Mouse (Mus musculus): ENCODE measurements around the gene Mpst. TPM values are rescaled to one million over a fixed set of nuclear protein-coding genes. Genes with fewer than 3 reads are reported as not detected.

The Mpst gene
- polyA plus RNA-seq, 1 experiment from 2014 or later = 3.0 TPM

GRCm38 (mm10) chr15:78428391-78429138 is 22.3 kb downstream of the Mpst start, which contains the start of gene Kctd17:
TSS of gene Kctd17 (plus strand) at chr15:78428564.
- peaks cover 33% of the 10 kb centered on the region for H3K36me3 ChIP-seq
- under 1% methylated on average over 52 of the region's 52 CpGs for WGBS
- H3K9me3 ChIP-seq = no peaks in the 10 kb centered on the region
- peak; percentile 82 for ATAC-seq (ENCODE audit: insufficient number of reproducible peaks, insufficient read depth, low FRiP score, low TSS enrichment, low read depth)
- H3K4me3 ChIP-seq (replicated peaks) = peak within 1 kb of the TSS; percentile 65
- H3K27me3 ChIP-seq = peaks cover 27% of the 10 kb centered on the region
- H3K4me1 ChIP-seq (replicated peaks) = peaks cover 20% of the 10 kb centered on the region
- H3K4me2 ChIP-seq = peak within 1 kb of the TSS; percentile 85
- peak within 1 kb of the TSS; percentile 50 for H3K27ac ChIP-seq
- H3K9ac ChIP-seq (replicated peaks) = peak within 1 kb of the TSS; percentile 76

DNA sequence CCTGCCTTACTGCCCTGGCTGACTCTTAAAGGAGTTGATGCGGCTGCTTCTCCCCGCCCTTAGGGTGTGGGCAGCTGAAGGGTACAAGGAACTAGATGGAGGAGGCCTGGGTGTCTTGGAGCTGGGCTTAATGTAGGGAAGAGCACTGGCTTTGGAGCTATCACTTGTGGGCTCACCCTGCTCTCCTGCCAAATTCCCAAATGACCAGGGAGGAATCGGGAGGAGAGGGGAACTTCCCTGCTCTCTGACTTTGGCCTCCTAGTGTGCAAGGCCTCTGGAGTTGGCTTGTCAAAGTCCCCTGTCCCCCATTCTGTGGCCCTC is 22.9 kb downstream of the Mpst start:
- peaks cover 39% of the 10 kb centered on the region for H3K36me3 ChIP-seq
- H3K9me3 ChIP-seq = no peaks in the 10 kb centered on the region
- H3K4me1 ChIP-seq (replicated peaks) = peaks cover 20% of the 10 kb centered on the region
- H3K4me2 ChIP-seq = peak overlapping the region; percentile 85
- ATAC-seq (ENCODE audit: insufficient number of reproducible peaks, insufficient read depth, low FRiP score, low TSS enrichment, low read depth) = no peak
- H3K4me3 ChIP-seq (replicated peaks) = peak overlapping the region; percentile 65
- peak overlapping the region; percentile 76 for H3K9ac ChIP-seq (replicated peaks)
- peaks cover 25% of the 10 kb centered on the region for H3K27me3 ChIP-seq
- WGBS = 3% methylated on average over 3 of the region's 3 CpGs
- peak overlapping the region; percentile 50 for H3K27ac ChIP-seq

- H3K9me3 ChIP-seq = no peaks in the 10 kb centered on the region
- ATAC-seq (ENCODE audit: insufficient number of reproducible peaks, insufficient read depth, low FRiP score, low TSS enrichment, low read depth) = no peak
- 0 out of 2 replicates have a peak overlapping the region, but pooled peaks have one; percentile 35 for H3K27ac ChIP-seq
- peaks cover 46% of the 10 kb centered on the region for H3K36me3 ChIP-seq
- 73% methylated on average over 13 of the region's 13 CpGs for WGBS
- peak overlapping the region; percentile 85 for H3K4me2 ChIP-seq
- H3K4me1 ChIP-seq (replicated peaks) = peaks cover 20% of the 10 kb centered on the region
- peaks cover 17% of the 10 kb centered on the region for H3K27me3 ChIP-seq
- peak overlapping the region; percentile 65; the same call in 1 of the 2 replicates for H3K4me3 ChIP-seq (replicated peaks)
- H3K9ac ChIP-seq (replicated peaks) = no peak overlapping the region
Observed at GRCm38 (mm10) chr15:78429871-78430622, 23.8 kb downstream of the Mpst start.

GRCm38 (mm10) chr15:78430874-78431273 is 24.7 kb downstream of the Mpst start:
- peaks cover 55% of the 10 kb centered on the region for H3K36me3 ChIP-seq

DNA sequence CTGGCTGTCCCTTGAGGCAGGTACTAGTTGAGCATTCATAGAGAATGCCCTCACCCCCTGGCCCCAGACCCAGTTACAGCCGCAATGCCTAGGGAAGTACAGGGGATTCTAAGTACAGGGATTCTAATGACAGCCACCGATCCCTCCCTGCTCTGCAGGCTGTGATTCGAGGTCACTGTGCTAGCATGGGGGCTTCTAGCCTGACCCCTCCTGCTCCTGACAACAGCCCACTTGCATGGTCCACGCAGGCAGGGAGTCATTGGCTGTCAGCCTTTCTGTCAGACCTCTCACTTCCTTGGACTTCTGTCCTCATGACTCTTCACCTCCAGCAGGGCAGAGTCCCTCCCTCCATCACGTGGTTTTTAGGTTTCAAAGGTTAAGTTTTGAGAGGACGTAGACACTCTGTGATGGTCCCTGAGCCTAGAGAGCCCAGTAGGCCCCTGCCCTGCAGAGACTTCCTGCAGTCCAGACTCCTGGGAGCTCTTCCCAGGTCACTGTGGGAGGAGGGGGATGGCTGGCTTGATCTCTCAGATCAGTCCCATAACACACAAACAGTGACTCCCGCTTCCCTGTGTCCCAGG is 25.4 kb downstream of the Mpst start:
- H3K36me3 ChIP-seq = peaks cover 60% of the 10 kb centered on the region
- H3K9ac ChIP-seq (replicated peaks) = no peak overlapping the region
- no peaks in the 10 kb centered on the region for H3K9me3 ChIP-seq
- ATAC-seq (ENCODE audit: insufficient number of reproducible peaks, insufficient read depth, low FRiP score, low TSS enrichment, low read depth) = no peak
- H3K27ac ChIP-seq = no peak overlapping the region
- H3K27me3 ChIP-seq = peaks cover 26% of the 10 kb centered on the region
- peaks cover 24% of the 10 kb centered on the region for H3K4me1 ChIP-seq (replicated peaks)
- H3K4me2 ChIP-seq = no peak overlapping the region
- 82% methylated on average over 7 of the region's 7 CpGs for WGBS
- H3K4me3 ChIP-seq (replicated peaks) = no peak overlapping the region

More at GRCm38 (mm10) chr15:78430874-78431273, 24.7 kb downstream of the Mpst start:
- Histone ChIP-seq H3K4me2 (no peak overlapping the region), H3K27me3 (peaks cover 22% of the 10 kb centered on the region), H3K9ac (replicated peaks) (no peak overlapping the region; the same call in 1 of the 2 replicates), H3K27ac (no peak overlapping the region), H3K4me3 (replicated peaks) (no peak overlapping the region), H3K9me3 (no peaks in the 10 kb centered on the region), H3K4me1 (replicated peaks) (peaks cover 20% of the 10 kb centered on the region)
- no peak for ATAC-seq (ENCODE audit: insufficient number of reproducible peaks, insufficient read depth, low FRiP score, low TSS enrichment, low read depth)
- 81% methylated on average over 10 of the region's 10 CpGs for WGBS

DNA sequence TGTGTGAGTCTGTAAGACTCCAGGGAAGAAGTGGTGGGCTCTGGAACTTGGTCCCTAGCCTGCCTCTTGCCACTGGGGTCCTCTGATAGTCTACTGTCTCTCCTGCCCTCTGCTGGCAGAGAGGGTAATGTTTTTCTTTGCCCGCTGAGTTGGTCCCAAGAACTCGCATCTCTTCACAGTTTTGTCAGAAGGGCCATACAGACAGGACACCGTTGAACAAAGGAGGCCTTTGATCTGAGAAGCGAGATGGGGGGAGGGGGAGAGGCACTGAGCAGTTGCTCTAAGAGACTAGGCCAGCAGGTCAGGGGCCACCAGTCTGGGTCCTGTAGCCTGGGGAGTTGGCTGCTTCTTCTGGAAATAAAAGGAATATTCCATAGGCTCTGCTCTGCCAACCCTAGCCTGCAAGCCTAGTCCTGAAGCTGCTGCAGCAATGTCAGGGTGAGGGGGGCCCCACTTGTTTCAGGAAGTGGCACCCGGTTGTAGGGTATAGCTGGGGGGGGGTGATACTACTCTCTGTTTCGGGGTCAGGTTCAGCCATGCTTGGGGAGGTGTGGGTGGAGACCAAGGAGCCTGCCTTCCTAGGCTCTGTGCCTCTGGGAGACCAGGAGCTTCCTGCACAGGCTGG is 28.8 kb downstream of the Mpst start:
- WGBS = 38% methylated on average over 6 of the region's 6 CpGs
- H3K4me2 ChIP-seq = no peak overlapping the region
- no peaks in the 10 kb centered on the region for H3K9me3 ChIP-seq
- ATAC-seq (ENCODE audit: insufficient number of reproducible peaks, insufficient read depth, low FRiP score, low TSS enrichment, low read depth) = no peak
- H3K4me3 ChIP-seq (replicated peaks) = no peak overlapping the region
- peaks cover 60% of the 10 kb centered on the region for H3K36me3 ChIP-seq
- H3K27ac ChIP-seq = no peak overlapping the region
- no peak overlapping the region for H3K9ac ChIP-seq (replicated peaks)
- peaks cover 22% of the 10 kb centered on the region for H3K4me1 ChIP-seq (replicated peaks)
- H3K27me3 ChIP-seq = peaks cover 30% of the 10 kb centered on the region

DNA sequence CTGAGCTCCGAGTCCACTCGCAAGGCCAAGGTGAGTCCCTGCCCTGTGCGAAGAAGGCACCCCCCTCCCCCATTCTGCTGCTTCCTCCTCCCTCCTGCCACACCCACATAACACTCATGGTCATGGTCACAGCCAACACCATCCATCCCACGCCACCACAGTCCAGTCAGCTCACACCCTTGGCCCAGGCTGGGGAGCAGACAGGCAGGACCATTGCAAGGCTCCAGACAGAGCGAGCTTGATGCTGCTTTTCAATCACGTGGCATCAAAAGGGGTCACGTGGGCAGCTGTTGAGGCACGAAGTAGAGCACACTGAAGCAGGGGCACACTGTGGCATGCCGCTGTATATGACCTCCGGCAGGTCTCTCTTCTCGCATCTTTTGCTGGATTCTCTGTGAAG is 29.5 kb downstream of the Mpst start:
- Histone ChIP-seq H3K4me2 (no peak overlapping the region), H3K4me1 (replicated peaks) (peaks cover 15% of the 10 kb centered on the region), H3K27ac (no peak overlapping the region), H3K27me3 (peaks cover 30% of the 10 kb centered on the region), H3K36me3 (peaks cover 53% of the 10 kb centered on the region), H3K9me3 (no peaks in the 10 kb centered on the region), H3K9ac (replicated peaks) (no peak overlapping the region), H3K4me3 (replicated peaks) (no peak overlapping the region)
- 87% methylated on average over 11 of the region's 11 CpGs for WGBS
- no peak for ATAC-seq (ENCODE audit: insufficient number of reproducible peaks, insufficient read depth, low FRiP score, low TSS enrichment, low read depth)

GRCm38 (mm10) chr15:78436380-78437192 is 30.4 kb downstream of the Mpst start:
- peaks cover 44% of the 10 kb centered on the region for H3K36me3 ChIP-seq
- H3K4me2 ChIP-seq = peak overlapping the region; percentile 59
- ATAC-seq (ENCODE audit: insufficient number of reproducible peaks, insufficient read depth, low FRiP score, low TSS enrichment, low read depth) = no peak
- 11% methylated on average over 21 of the region's 32 CpGs for WGBS
- peak overlapping the region; percentile 48 for H3K9ac ChIP-seq (replicated peaks)
- peaks cover 14% of the 10 kb centered on the region for H3K4me1 ChIP-seq (replicated peaks)
- H3K27ac ChIP-seq = peak overlapping the region; percentile 45; the same call in 1 of the 2 replicates
- H3K4me3 ChIP-seq (replicated peaks) = peak overlapping the region; percentile 34
- no peaks in the 10 kb centered on the region for H3K9me3 ChIP-seq
- peaks cover 30% of the 10 kb centered on the region for H3K27me3 ChIP-seq

- Histone ChIP-seq H3K4me3 (replicated peaks) (peak overlapping the region; percentile 34), H3K9me3 (no peaks in the 10 kb centered on the region), H3K9ac (replicated peaks) (peak overlapping the region; percentile 48), H3K36me3 (peaks cover 36% of the 10 kb centered on the region), H3K4me1 (replicated peaks) (peaks cover 14% of the 10 kb centered on the region), H3K27ac (no peak overlapping the region), H3K27me3 (peaks cover 30% of the 10 kb centered on the region), H3K4me2 (peak overlapping the region; percentile 59)
- 24% methylated on average over 22 of the region's 23 CpGs for WGBS
- no peak for ATAC-seq (ENCODE audit: insufficient number of reproducible peaks, insufficient read depth, low FRiP score, low TSS enrichment, low read depth)
Observed at GRCm38 (mm10) chr15:78437237-78438017, 31.2 kb downstream of the Mpst start.

DNA sequence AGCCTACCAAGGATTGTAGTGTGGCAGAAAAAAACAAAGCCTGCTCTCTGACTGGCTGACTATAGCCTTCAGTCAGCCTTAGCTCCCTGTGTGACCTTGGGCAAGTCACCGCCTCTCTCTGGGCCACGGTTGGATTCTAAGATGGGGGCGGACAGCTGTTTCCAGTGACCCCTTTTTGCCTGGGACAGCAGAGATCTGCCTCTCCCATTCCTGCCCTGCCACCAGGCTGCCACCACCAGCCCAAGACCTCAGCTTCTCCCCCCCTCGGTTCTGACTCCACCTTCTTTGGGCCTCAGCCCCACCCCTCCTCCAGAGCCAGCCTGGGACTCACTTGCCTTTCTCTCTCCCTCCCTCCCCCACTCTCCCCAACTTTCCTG is 31.8 kb downstream of the Mpst start:
- H3K27ac ChIP-seq = no peak overlapping the region
- no peak overlapping the region for H3K9ac ChIP-seq (replicated peaks)
- no peak overlapping the region for H3K4me3 ChIP-seq (replicated peaks)
- peaks cover 30% of the 10 kb centered on the region for H3K27me3 ChIP-seq
- H3K36me3 ChIP-seq = peaks cover 32% of the 10 kb centered on the region
- H3K4me2 ChIP-seq = no peak overlapping the region
- WGBS = 45% methylated on average over 4 of the region's 4 CpGs
- H3K9me3 ChIP-seq = no peaks in the 10 kb centered on the region
- H3K4me1 ChIP-seq (replicated peaks) = peaks cover 14% of the 10 kb centered on the region
- no peak for ATAC-seq (ENCODE audit: insufficient number of reproducible peaks, insufficient read depth, low FRiP score, low TSS enrichment, low read depth)
